Mouse (Mus musculus) adrenal gland, postnatal 10 days (tissue): ENCODE results near the gene Mkrn1. TPM values are rescaled to one million over a fixed set of nuclear protein-coding genes. Genes with fewer than 3 reads are reported as not detected.
A peak's percentile ranks its signal among the peaks of the same experiment; 100 is the strongest.
"Not testable (repeated sequence)": the region's sequence is repeated elsewhere in the genome, so short reads cannot be mapped to it uniquely, and the experiment has no call there.

Experiments
- DNase-seq: peaks from one replicate; pipeline ENCODE4 v3.0.0; 2021; ENCODE audit warnings: mixed read lengths
- long read RNA-seq, 2 experiments: library from polyadenylated mRNA; stranded (forward); transcript quantifications; one replicate each; pipeline ENCODE4 v2.0.0; 2021
- total RNA-seq, 2 experiments: library from RNA; stranded (reverse); gene quantifications; 2 replicates each; pipeline ENCODE4 v1.2.3; 2021

Gene Mkrn1
- total RNA-seq: 10 to 100 TPM; 70.7 to 71.5 TPM
- long read RNA-seq, experiment 1, transcript Mkrn1-202 (5 exons, 1,511 nt): minor isoform, 14 of 175 reads
- long read RNA-seq, experiment 1, transcript Mkrn1-201 (8 exons, 3,046 nt): major isoform, 97 of 175 reads
- long read RNA-seq, experiment 1, transcript Mkrn1-203 (3 exons, 751 nt): minor isoform, 32 of 175 reads
- long read RNA-seq, experiment 1, partial matches to known transcripts: 7 of 175 reads
- long read RNA-seq, experiment 1, other reads (novel, unspliced or antisense): 24 of 175 reads
- long read RNA-seq, experiment 2, transcript Mkrn1-203 (3 exons, 751 nt): minor isoform, 13 of 113 reads
- long read RNA-seq, experiment 2, transcript Mkrn1-201 (8 exons, 3,046 nt): major isoform, 82 of 113 reads
- long read RNA-seq, experiment 2, partial matches to known transcripts: 3 of 113 reads
- long read RNA-seq, experiment 2, other reads (novel, unspliced or antisense): 13 of 113 reads

DNA sequence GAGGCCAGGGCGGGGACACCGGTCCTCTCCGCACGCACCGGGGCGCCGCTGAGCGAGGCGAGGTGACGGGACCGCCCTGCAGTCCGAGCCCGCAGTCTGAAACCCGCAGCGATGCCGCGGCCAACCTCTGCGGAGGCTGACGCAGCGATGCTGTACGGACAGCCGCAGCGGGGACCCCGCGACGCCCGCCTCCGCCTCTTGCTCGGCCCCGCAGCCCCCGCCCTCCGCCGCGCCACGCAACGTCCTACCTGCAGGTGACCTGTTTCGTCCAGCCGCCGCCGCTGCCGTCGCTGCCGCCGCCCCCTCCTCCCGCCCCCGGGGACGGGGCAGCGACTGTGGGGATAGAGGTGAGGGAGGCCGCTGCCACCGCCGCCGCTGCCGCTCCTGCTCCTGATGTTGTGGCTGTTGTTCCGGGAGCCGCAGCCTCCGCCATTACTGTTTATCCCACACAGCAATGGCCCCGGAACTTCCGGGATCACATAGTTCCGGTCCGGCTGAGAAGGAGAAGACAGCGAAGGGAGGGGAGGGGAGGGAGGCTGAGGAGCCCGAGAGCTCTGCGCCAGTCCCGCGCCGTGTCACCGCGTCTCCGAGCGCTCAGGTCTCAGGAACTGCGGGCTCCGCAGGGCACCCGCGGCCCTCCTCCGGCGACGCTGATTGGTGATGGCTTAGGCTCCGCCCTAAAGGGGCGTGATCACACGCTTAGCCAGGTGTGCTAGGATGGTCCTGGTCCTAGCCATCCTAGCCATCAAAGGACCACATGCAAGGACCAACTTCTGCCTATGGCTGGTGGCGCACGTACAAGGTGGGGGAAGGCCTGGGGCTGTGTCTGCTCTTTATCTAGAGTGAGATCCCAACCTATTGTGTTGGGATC is at the start of gene Mkrn1:
Gene Mkrn1, minus strand, starts transcription at position 612 of the 871 bp plus-strand sequence.
- peak; percentile 81 for DNase-seq

DNA sequence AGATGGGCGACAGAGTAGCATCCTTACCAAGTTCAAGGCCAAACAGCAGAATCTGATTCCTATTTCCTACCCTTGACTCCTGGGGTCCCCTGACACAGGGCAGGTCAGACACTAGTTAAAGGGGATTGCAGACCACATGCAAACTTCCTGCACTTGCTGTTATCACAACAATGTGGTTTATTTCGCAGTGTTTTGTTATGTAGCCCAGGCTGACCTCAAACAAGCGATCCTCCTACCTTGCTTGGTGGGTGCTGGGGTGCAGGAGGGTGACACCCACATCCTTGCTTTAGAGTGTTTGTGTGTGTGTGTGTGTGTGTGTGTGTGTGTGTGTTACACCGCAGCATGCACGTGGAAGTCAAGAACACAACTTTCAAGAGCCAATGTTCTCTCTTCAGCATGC is 49.2 kb upstream of the Mkrn1 start:
- no peak for DNase-seq

DNA sequence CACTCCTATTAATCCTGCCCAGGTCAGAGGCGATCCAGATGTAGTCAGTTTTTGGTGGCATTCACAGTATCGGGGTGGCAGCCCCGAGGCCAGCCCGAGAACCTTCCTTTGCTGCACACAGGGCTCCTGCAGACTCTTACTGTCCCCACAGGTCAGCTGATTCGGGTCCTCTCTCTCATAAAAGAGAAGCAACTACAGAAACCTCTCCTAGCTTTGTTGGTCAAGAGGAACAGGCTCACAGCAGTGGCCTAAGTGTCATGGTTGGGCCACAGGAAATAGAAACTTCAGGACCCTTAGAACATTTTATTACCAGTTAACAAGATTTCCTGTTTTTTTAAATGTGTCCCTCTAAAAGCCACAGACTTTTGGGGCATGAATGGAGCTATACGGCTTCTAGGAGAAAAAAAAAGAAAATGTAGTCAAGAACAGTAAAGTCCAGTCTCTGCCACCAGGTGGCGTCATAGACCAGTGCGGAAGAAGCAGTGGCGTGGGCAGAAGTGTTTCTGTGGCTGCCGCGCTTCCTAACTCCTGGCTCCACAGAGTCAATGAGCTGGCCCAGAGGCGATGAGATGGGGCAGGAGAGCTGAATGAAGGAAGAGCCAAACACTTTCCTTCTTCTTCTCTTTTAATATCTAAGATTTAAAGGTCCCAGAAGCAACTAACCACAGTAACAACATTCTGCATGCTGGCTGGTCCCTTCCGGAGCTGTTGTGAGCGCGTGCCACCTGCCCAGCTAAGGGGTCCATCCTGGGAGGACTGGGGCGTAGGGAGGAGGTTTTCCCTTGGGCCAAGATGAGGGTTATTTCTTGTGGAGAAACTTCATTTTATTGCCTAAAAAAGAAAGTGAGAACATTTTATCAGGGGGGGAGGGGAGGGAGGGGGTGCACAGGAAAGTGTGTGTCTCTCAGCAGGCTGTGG is 42.6 kb upstream of the Mkrn1 start:
- DNase-seq: peak; percentile 87

DNA sequence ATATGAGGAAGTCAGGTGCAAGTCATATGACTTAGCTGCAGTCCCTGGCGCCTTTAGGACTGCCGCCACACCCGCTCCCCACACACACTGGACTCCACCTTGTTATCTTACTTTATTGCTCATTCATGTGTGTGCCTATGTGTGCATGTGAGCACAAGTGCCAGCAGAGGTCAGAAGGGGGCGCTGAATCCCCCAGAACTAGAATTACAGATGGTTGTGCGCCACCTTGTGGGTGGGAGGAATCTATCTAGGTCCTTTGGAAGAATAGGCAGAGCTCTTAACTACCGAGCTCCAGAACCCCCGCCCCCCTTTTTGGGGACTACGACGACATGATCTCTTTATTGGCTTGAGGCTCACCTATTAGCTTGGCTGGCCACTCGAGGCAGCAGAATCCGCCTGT is 39.8 kb upstream of the Mkrn1 start:
- no peak for DNase-seq

DNA sequence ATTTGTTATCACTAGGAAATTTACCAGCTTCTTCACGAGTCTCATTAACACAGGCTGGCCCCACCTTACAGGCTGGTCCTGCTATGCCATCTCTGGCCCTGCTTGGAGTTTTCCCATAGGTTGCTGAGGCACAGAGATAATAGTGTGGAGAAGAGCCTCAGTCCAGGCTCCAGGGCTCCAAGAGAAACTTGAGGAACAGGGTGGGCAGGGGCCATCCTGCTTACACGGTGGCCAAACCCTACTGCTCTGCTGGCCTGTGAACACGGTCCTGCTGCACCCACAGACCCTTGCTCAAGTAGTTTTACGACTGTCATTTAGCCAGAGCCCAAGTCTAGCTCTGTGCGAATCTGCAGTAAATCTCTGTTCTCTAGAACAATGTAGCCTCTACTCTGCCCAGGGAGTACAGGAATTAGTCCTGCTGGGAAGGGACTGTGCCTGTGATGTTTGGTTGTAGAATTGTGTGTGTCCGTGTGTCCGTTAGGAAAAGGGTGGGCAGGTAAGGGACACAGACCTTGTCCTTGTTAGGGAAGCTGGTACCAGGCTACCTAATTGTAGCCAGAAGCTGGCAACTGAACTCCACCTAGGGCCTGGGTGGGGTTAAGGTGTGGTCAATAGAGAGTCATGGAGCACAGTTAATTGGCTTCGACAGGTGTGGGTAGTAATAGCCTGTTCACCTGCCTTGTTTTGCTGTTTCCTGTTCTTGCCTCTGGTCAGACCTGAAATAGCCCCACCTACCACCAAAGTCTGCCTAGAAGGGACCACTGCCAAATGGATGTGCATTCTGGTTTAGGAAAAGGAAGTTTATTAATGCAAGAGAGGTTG is 35.3 kb upstream of the Mkrn1 start:
- no peak for DNase-seq

DNA sequence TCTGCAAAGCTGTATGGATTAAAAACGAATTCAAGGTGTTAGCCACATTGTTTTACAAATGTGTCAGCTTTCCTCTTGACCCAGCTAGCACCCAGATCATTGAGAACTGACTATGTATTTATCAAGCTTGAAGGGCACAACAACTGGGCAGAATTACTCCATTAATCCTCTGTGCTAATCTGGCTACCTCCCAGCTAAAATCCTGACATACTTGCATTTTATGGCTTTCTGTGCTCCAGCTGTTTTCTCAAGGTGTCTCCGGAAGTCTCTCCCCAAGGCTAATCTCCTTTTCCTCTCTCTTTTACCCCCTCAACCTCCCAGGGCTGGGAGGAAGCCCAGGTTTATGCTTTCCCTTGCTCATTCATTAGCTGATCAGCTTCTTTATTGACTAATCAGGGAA is 34.4 kb upstream of the Mkrn1 start:
- DNase-seq: no peak

DNA sequence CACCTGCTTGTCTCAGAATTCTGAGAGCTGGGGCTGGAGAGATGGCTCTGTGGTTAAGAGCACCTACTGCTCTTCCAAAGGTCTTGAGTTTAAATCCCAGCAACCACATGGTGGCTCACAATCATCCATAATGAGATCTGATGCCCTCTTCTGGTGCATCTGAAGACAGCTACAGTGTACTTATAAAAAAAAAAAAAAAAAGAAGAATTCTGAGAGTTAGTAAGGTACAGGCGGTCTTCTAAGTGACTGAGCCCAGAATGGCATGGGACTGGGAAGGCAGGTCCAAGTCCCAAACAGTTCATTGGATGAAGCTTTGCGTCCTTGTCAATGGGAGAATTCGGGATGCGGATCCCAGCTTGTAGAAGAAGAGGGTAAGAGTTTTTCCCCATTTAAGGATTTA is 33.3 kb upstream of the Mkrn1 start:
- DNase-seq: no peak

DNA sequence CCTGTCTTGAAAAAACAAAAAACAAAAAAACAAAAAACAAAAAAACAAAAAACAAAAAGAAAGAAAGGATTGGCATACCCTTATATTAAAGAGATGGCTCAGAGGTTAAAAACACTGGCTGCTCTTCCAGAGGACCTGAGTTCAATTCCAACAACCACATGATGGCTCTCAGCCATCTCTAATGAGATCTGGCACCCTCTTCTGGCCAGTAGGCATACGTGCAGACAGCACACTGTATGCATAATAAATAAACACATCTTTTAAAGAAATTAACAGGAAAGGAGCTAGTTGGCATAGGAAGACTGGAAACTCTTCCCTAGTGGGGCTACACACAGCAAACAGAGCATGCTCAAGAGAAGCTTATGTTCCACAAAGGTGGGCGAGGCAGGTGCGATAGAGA is 30.8 kb upstream of the Mkrn1 start:
- DNase-seq: no peak

DNA sequence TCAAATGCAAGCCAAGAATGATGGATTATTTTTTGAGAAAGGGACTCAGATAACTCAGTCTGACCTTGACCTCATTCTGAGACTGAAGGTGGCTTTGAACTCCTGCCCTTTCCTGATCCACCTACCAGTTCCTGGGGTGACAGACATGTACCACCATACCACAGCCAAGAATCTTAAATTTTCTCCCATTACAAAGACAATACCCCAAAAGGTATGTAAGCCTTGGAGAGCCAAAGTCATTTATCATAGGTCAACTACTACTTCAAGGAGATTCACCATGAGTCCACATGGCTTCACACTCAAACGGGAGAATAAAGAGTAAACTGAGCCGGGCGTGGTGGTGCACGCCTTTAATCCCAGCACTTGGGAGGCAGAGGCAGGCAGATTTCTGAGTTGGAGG is 30.3 kb upstream of the Mkrn1 start:
- no peak for DNase-seq

DNA sequence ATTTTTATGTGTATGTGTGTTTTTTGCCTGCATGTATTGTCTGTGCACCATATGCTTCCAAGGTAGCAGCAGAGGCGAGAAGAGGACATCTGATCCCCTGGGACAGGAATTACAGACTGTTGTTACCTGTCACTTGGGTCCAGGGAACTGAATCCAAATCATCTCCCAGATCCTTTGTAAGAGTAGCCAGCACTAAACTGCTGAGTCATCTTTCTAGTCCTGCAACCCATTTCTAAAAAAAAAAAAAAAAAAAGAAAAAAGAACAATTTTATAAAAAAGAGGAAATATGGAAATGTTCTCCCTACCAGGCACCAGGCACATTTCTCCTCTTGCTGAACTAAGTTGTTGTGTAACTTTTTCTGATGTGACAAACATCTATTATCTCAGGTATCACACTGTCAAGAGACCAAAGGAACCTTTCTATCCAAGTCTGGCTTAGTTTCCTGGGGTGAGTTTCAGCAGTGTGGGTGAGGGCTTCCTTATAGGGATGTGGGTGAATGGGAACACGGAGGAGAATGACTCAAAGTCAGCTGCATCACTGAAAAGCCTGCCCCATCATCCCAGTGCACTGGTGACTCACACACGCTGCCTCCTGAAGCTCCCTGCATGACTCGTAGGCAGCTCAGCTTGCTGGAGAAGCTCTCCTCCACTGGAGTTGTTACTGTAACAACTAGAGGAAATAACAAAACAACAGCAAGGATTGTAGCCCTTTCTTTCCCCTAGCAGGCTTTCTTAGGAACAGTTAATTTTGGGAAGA is 27.3 kb upstream of the Mkrn1 start:
- peak; percentile 17 for DNase-seq

DNA sequence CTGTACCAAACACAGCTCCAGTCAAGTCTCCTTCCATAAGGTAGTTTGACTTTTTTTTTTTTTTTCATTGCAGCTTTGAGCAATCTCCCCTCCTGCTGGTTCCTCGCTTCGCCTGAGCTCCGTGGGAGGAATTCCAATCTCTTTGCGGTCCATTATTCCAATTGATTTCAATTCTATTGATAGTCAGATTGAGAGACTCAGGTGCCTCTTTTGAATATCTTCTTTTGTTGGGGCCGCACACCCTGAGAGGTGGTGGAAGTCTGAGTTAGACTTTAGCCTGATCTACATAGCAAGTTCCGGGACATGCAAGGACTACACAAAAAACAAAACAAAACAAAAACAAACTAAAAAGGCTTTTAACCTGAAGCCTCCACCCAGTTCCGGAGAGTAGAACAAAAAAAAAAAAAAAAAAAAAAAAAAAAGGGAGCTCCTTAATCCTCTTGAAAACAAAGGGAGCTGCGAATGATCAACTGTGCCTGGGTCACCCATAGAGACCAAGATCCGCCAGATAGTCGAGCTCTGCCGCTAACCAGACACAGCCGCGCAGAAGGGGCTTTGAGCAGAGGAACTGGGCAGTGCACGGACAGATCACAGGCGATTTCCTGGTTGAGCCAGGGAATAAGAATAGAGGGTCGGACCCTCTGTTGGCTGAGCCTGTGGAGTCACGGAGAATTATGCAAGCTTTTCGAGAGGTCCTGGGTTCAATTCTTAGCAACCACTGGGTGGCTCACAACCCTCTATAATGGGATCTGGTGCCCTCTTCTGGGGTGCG is 25.7 kb upstream of the Mkrn1 start:
- no peak for DNase-seq

DNA sequence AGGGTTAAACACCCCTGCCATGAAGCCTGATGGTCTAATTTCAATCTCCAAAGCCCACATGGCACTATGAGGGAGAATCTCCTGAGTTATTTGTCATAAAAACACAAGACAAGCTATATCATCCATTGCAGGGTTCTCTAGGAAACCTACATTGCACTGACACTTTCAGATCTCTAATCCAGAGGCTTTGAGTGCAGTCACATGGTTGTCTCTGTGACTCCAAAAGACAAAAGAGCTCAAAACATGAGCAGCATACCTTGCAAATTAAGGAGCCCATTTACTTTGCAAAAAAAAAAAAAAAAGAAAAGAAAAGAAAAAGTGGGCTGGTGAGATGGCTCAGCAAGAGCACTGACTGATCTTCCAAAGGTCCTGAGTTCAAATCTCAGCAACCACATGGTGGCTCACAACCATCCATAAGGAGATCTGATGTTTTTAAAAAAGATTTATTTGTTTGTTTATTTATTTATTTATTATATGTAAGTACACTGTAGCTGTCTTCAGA is 22.6 kb upstream of the Mkrn1 start:
- DNase-seq: no peak

DNA sequence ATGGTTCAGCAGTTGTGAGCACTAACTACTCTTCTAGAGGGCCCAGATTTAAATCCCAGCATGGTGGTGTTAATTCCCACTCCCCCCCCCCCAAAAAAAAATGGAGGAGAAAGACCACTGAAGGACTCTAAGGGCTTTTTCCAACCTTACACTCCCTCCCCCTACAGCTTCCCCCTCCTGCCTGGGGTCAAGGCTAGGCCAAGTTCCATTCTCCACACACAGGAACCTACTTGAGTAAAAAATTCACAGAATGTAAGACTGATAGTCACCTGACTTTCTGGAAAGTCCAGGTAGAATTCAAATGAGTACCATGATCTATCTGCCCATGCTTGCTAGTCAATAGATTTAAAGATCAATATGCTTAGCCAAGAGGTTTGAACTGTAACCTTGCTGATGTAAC is 19.9 kb upstream of the Mkrn1 start:
- DNase-seq: no peak

DNA sequence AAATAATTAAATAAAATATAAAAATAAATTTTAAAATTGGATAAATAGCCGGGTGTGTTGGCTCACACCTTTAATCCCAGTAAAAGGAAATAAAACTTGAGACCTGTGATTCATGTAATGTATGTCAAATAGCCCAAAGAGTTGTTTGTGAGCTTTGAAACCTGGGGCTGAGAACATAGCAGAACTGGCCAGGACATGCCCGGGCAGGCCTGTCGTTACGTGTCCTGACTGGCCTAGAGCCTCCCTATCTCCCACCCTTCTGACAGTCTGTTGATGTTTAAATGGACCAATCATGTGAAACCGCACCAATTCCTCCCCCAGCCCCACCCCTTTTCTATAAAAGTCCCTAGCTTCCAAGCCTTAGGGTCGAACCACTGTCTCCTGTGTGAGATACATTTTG is 17.3 kb upstream of the Mkrn1 start:
- not testable (repeated sequence) for DNase-seq

DNA sequence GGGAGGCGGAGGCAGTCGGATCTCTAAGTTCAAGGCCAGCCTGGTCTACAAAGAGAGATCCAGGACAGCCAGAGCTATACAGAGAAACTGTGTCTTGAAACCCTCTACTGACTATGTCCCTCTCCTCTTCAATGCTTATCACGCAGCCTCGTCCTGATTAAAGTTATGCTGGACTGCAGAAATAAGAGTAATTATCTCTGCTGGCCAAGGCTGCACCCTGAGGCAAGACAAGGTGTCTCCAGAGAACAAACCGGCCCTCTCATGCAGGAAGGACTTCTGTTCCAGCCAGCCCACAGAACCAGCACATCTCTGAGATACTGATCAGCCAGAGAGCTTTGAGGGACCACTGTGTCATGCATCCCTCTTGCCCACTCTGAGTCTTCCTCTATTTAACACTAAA is 15.6 kb upstream of the Mkrn1 start:
- no peak for DNase-seq

DNA sequence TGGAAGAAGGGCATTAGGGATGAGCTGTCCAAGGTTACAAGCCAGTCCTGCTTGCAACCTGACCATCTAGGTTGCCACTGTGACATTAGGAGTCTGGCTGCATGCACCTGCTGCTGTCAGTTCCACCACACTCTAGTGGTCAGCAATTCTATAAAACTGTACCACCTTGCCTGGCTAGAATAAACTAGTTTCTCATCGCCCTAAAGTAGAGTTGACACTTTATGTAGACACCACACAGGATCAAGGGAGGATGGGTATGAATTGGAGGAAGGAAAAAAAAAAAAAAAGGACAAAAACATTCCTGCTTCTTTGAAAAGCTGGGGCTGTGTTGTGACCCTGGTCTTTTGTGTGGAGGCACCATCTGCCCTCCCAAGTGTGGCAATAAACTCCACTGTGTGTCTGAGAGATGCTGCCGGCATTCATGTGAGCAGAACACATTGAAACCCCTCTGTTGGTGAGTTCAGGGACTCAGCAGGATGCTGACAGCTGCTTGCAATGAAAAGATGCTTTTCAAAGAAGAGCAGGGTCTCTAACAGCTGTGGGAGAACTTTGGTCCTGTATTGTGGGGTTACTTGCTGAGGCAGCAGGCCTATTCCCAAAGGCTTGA is 14.7 kb upstream of the Mkrn1 start:
- no peak for DNase-seq

DNA sequence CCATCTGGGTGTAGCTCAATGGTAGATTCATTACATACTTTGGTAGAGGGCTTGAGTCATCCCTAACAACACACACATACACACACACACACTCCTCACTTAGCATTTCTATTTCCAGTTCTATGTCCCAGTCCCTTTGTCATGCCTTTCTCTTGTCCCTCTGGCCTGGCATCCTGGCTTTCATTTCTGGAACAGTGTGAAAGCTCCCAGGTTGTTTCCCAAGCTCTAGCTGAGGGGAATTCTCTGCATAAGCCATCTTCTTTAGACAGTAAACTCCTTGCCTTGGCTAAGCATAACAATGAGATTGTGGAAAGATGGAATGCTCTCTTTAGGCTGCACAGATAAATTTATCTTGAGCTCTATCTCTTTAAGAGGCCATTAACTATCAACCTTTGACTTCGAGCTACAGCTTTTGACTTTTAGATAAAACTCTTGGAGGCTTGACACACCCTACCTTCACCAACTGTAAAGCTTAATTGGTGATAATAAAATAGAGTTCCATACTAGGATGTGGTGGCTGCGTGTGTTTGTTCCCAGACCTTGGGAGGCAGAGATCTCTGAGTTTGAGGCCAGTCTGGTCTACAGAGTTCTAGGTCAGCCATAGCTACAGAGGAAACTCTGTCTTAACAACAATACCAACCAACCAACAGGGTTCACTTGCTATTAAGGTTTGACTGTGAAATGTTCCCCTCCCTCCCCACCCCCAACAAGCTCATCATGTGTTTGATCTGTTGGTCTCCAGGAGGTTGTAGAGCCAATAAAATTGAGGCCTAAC is 14.0 kb upstream of the Mkrn1 start:
- DNase-seq: no peak

DNA sequence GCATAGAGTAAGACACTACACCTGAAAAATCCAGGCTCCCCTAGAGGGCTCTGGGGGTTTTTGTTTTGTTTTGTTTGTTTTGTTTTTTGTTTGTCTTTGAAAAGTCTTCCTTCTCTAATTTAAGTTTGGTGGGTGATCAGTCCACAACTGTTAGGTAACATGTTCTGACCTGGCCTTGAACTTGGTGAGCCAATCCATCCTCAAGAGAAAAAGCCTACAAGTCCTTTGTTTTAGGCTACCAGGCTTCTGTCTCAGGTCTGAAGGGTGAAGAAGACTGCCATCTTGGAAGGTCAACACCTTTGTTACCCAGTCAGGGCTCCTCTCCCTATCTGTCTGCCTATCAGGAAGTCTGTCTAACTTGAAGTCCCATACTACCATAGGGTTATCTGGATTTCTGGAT is 13.4 kb upstream of the Mkrn1 start:
- DNase-seq: no peak
